Mouse (Mus musculus) spleen, postnatal 36 days (tissue): Measurements from ENCODE around the gene Olfr448.

Experiments
- DNase-seq, 2 experiments: peaks; one replicate each; pipeline ENCODE4 v3.0.0; 2022; ENCODE audit warnings: low spot score in 2 of 2, mixed read lengths in 1 of 2

Gene Olfr448

DNA sequence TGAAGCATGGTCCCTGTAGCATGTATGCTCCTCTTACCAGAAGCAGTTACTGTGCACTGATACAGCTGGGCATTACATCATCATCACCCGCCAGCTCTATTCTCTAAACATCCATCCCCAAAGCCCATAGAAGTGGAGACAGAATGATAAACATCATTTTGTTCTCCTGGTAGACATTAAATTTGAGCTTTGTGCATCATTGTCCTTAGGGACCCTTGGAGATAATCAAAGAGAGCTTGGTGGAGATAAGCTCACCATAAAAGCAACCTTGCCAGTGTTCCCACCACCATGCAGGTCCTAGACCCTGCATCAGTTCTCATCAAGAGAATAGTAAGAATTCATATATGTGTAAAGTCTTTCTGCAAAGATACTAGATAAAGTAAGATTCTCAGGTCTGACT is at the start of gene Olfr448:
Gene Olfr448 (plus strand): TSS at position 301 of the 400 bp plus-strand sequence.
- no peak for DNase-seq

DNA sequence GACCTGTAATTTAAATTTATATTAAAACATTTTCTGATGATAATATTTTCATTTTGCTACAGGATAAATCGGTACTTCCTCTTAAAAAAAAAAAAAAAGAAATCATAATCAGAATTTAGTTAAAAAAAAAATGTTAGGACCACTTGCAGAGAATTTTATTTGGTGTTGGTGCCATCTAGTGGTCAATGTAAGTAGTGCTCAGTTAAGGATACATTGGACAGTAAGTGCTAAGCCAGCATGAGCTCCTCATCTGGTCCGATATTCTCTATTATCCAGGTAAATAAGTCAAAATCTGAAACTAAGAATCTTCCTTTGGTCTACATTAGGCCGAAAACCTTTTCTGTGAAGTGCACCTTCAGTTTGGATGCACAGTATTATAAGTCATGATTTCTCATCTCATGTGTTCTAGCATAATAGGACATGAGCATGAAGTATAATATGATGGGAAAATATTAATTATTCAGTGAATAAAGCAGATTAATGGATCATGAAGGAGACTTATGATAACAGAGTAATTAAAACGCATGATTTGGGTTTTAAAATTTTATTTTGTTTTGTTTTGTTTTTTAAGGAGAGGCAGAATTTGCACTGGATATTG is 29.9 kb upstream of the Olfr448 start:
- DNase-seq, result no peak

DNA sequence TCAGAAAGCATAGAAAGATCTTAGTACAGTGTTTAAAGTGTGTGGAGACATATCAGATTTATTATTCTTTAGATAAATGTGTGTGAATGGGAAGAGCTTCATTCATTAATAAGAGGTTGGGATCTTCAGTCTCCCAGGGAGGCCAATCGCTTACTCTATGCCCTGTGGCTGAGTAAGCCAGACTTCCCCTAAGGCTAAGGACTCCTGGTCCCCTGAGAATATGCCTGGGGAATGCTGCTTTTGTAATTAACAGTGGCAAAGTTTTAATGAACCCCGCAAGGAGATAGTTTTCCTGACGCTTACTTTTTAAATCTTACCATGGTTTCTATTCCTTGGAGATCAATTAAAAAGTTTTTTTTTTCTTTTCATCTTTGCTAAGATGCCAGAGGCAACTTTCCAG is 20.5 kb upstream of the Olfr448 start:
- no peak for DNase-seq

DNA sequence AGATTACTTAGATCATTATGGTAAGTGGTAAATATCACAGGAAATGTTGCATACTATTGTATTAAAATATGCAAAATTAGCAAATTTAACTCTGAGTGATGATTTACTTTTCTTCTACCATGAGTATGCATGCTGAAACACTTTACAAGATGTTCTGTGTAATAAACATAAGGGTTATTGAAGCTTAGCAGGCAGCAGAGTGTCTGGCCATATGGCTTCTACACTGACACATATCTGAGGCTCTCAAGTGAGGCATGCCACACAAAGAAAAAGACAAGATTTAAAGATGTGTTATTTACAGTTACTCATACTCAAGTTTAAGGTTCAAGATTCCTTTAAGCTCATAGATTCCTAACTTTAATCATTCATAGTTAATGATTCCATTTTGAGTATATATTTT is 13.9 kb upstream of the Olfr448 start:
- DNase-seq, result no peak

DNA sequence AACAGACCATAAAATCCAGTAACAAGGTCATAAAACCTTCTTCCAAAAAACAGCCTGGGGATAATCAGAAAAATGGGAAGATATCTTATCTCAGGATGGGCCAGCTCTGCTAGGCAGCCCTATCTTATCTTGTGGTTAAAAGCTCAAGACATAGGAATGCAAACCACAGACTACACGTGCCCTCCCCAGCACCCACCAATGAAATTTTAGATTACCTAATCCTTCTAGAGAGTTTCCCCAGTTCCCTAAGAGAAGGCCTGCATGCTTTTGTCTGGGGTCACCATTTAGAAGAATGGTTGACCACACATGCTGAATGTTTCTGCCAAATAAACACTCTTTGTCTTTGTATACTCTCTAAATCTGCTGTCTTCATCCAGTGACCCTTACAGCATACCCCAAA is 10.1 kb downstream of the Olfr448 start:
- no peak for DNase-seq

DNA sequence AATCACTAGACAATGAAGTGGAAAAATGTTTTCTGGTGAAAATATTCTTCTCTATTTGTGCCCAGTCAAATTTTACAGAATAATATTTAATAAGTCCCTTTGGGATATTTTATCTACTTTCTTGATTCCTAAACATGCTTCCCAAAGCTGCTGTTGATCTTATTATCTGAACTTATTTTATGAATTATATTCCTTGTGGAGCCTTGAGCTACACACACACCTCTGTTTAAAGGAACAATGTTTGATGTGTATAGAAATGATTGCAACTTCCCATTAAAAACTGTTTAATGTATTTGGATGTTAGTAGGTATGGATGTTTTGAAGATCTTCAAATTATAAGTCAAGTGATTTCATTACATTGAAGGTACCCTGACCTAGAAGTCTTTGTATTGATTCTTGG is 18.3 kb downstream of the Olfr448 start, which contains the start of gene Olfr447:
Gene Olfr447 (plus strand): TSS at position 301 of the 400 bp plus-strand sequence.
- no peak for DNase-seq

DNA sequence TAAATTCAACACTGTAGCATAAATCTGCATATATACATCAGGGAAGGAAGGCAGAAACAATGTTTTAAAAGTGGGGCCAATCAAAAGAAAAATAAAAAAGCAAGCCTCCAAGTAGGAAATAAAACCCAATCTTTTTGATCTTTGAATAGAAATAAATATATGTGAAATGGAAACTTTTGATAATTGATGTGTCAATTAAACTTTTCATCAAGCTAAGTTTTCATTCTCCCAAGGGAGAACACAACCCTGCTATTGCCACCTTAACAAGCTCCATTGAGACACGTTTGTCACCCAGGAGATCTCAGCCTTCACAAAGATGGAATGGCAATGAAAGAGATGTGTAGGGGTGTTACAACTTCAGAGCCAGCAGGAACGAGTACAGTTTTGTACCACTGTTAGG is 30.8 kb downstream of the Olfr448 start, which contains the start of gene Olfr446:
Gene Olfr446 (plus strand): TSS at position 301 of the 400 bp plus-strand sequence.
- no peak for DNase-seq
